Mouse (Mus musculus): Measurements from ENCODE around the gene Esrrb. TPM values are rescaled to one million over a fixed set of nuclear protein-coding genes. Genes with fewer than 3 reads are reported as not detected.

Gene Esrrb
- total RNA-seq, 2 experiments from 2014 or later, result 2.9 to 6.6 TPM

- intact Hi-C loops (cut with DNase I), result no loop called here
- DNase-seq, result no peak
Measured at GRCm38 (mm10) chr12:86556796-86557517, 196.0 kb downstream of the Esrrb start.

GRCm38 (mm10) chr12:86558889-86559288 lies 198.0 kb downstream of the Esrrb start:
- intact Hi-C loops (cut with DNase I), result no loop called here
- no peak for DNase-seq

DNA sequence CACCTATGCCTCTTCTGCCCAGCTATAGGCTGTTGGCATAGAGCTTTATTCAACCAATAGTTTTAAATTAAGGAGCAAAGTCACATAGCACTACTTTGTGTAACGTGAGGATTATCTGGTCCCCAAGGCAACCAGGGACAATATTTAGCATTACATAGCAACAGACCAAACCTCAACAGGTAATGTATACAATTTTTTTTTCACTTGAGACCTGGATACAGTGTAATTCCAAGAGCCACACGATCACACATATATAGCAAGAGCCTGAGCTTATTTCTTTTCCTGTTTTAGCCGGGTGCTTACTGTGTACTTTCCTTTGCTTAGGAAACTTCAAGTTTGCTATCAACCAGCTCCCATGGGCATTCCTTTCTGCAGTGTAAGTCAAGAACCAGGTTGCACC lies 201.8 kb downstream of the Esrrb start:
- intact Hi-C loops (cut with DNase I), result no loop called here
- no peak for DNase-seq

GRCm38 (mm10) chr12:86565996-86566395 lies 205.1 kb downstream of the Esrrb start:
- intact Hi-C loops (cut with DNase I), result no loop called here
- DNase-seq, result no peak

Other genes starting within 250 kb of the Esrrb start
- 10 to 100 TPM; 11.9 TPM for gene Gpatch2l, start 119.3 kb upstream of the Esrrb start, total RNA-seq (2021)

Measured in gastrocnemius, postnatal 36 days (tissue).